Mouse (Mus musculus): Measurements from ENCODE around the gene Zfp382. TPM values are rescaled to one million over a fixed set of nuclear protein-coding genes. Genes with fewer than 3 reads are reported as not detected.
A peak's percentile ranks its signal among the peaks of the same experiment; 100 is the strongest.
"Not testable (repeated sequence)": the region's sequence is repeated elsewhere in the genome, so short reads cannot be mapped to it uniquely, and the experiment has no call there.

Gene Zfp382
- polyA plus RNA-seq, 1 experiment: 7.1 TPM

DNA sequence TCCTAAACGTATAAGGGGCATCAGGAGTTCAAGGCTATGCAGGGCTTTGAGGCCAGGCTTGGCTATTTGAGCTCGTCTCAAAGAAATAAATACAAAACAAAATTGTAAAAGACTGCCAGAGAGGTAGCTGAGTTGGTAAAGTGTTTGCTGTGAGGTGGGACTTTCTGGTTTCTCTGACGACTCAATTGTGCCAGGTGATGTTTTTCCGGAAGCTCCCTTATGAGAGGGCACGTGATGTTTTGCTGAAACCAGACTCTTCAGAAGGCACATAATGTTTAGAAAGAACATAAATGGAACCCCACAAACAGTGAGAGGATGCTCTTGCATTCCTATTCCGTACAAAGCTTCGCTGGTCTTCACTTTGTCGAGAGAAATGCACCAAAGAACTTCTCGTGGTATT lies 29.1 kb upstream of the Zfp382 start:
- no peak overlapping the region for H3K4me3 ChIP-seq (replicated peaks; ENCODE audit: insufficient read depth, low read depth, low read length)
- H3K27me3 ChIP-seq (ENCODE audit: control insufficient read depth, insufficient read depth, low read length): no peaks in the 10 kb centered on the region
- WGBS: 80% methylated on average over 9 of the region's 9 CpGs
- no peak overlapping the region for H3K27ac ChIP-seq (ENCODE audit: insufficient read depth, low read length)
- H3K4me1 ChIP-seq (ENCODE audit: control insufficient read depth, insufficient read depth, low read length): peaks cover 9% of the 10 kb centered on the region
- TF ChIP-seq POLR2A (IDR thresholded peaks at IDR 0.05; ENCODE audit: borderline replicate concordance, insufficient read depth, low read length) (no peak), CTCF (IDR thresholded peaks at IDR 0.05; ENCODE audit: borderline replicate concordance, insufficient read depth, low read depth, low read length) (no peak)
- no peak for DNase-seq

DNA sequence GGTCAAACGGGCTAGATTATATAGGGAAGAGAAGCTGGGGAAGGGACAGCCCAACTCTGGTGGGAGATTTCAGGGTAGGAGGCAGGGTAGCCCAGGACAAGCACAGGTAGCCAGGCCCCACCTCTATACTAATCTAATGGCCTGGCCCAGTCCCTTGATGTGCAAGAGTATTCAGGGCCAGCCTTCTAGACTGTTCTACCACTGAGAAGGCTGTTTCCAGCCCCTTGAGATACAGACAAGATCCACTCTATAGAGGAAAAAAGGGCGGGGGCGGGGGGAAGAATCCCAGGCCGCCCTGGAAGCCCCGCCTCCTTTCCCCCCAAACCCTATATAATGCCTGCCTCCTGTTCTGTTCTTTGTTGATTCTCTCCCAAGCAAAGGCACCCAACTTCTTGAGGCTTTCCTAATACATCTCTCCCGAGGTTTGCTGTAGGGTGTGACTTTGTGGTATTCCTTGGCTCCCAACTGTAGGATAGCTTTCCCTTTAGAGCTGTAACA lies 27.8 kb upstream of the Zfp382 start:
- Histone ChIP-seq H3K4me3 (replicated peaks; ENCODE audit: insufficient read depth, low read depth, low read length) (no peak overlapping the region), H3K4me1 (ENCODE audit: control insufficient read depth, insufficient read depth, low read length) (peaks cover 16% of the 10 kb centered on the region), H3K27ac (ENCODE audit: insufficient read depth, low read length) (no peak overlapping the region), H3K27me3 (ENCODE audit: control insufficient read depth, insufficient read depth, low read length) (no peaks in the 10 kb centered on the region)
- 68% methylated on average over 6 of the region's 6 CpGs for WGBS
- no peak for TF ChIP-seq CTCF (IDR thresholded peaks at IDR 0.05; ENCODE audit: borderline replicate concordance, insufficient read depth, low read depth, low read length)
- no peak for TF ChIP-seq POLR2A (IDR thresholded peaks at IDR 0.05; ENCODE audit: borderline replicate concordance, insufficient read depth, low read length)
- no peak for DNase-seq

DNA sequence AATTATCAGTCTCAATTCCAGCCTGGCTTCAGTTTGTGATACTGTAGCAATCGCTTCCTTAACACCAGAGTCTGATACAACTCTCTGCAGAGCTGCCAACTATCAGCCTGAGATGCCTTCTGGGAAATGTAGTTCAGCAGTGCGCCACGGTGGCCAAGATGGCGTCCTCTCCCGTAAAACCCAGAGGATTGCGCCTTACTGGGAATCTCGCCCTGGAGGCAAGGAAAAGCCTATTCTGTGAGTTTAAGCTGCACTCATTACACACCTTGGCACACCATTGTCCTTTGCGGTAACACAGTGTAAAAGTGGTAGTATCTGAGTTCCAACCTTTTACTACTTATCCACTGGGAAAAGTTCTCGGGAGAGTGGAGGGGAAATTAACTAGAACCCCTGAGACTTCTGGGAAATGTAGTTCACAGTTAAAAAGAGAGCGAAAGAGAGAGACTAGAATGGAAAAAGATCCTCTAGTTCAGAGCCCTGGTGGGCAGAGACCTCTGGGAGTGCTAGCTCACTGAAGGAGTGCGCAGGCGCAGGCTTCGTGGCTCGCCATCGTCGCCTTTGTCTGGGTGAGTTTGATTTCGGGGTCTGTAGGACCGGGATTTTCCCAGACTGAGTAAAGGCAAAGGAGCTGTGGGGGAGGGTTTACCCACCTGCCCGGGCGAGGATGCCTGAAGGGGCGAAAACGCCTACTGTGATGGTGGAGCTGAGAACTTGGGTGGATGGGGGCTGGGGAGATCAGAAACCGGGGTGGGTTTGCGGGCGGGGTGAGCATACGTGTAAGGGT lies 26.9 kb upstream of the Zfp382 start, which contains the start of gene Zfp260:
TSS of gene Zfp260 (plus strand) at position 132 of the 784 bp plus-strand sequence.
- peak within 1 kb of the TSS; percentile 37 for H3K27ac ChIP-seq (ENCODE audit: insufficient read depth, low read length)
- H3K27me3 ChIP-seq (ENCODE audit: control insufficient read depth, insufficient read depth, low read length): no peaks in the 10 kb centered on the region
- H3K4me3 ChIP-seq (replicated peaks; ENCODE audit: insufficient read depth, low read depth, low read length): peak within 1 kb of the TSS; percentile 100
- no peak for TF ChIP-seq CTCF (IDR thresholded peaks at IDR 0.05; ENCODE audit: borderline replicate concordance, insufficient read depth, low read depth, low read length)
- TF ChIP-seq POLR2A (IDR thresholded peaks at IDR 0.05; ENCODE audit: borderline replicate concordance, insufficient read depth, low read length): peak; percentile 66; the same call in 1 of the 2 replicates
- peak; percentile 92 to 93 for DNase-seq
- under 1% methylated on average over 26 of the region's 26 CpGs for WGBS
- peaks cover 13% of the 10 kb centered on the region for H3K4me1 ChIP-seq (ENCODE audit: control insufficient read depth, insufficient read depth, low read length)

DNA sequence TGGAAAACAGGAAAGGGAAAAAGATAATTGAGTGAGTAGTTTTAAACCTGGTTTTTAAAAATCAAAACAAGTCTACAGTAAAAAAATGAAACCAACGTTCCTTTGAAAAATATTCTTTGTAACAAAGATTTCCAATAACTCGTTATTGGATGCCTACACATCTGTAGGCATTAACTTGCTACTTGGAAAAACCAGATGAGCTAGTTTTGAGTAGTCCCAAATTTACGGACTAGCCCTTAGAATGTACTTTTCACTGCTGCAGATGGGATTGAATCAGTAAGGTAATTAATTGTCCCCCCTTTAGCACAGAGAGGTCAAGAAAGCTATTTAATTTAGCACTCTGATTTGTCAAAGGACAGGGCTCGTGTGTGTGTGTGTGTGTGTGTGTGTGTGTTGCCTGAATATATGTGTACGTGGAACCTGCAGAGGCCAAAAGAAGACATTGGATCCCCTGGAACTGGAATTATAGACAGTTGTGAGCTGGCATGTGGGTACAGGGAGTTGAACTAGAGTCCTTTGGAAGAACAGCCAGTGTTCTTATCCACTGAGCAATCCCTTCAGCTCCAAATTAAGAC lies 26.1 kb upstream of the Zfp382 start:
- no peak overlapping the region for H3K27ac ChIP-seq (ENCODE audit: insufficient read depth, low read length)
- H3K4me3 ChIP-seq (replicated peaks; ENCODE audit: insufficient read depth, low read depth, low read length): peak overlapping the region; percentile 100
- peaks cover 13% of the 10 kb centered on the region for H3K4me1 ChIP-seq (ENCODE audit: control insufficient read depth, insufficient read depth, low read length)
- DNase-seq: no peak
- 1% methylated on average over 5 of the region's 5 CpGs for WGBS
- TF ChIP-seq CTCF (IDR thresholded peaks at IDR 0.05; ENCODE audit: borderline replicate concordance, insufficient read depth, low read depth, low read length): no peak
- TF ChIP-seq POLR2A (IDR thresholded peaks at IDR 0.05; ENCODE audit: borderline replicate concordance, insufficient read depth, low read length): no peak
- H3K27me3 ChIP-seq (ENCODE audit: control insufficient read depth, insufficient read depth, low read length): no peaks in the 10 kb centered on the region

DNA sequence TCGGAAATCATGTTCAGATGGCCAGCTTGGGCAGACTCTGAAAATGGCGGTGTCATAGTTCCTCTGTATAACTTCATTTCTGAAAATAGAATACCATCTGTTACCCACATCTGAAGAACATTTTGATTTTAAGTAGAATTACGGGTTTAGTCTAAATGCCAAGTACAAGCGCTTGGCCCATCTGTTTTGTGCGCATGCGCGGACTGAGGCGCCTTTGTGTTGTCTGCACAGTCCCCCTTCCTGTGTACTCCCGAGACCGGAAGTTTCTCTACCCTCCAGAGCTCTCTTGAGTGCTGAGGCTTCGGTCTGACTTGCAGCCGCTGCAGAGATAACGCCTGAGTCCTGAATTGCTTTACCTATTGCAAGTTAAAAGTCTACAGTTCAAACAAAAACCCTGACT lies 22.4 kb upstream of the Zfp382 start:
- DNase-seq: peak; percentile 75 to 79
- TF ChIP-seq POLR2A (IDR thresholded peaks at IDR 0.05; ENCODE audit: borderline replicate concordance, insufficient read depth, low read length): no peak
- Histone ChIP-seq H3K4me1 (ENCODE audit: control insufficient read depth, insufficient read depth, low read length) (peaks cover 13% of the 10 kb centered on the region), H3K27ac (ENCODE audit: insufficient read depth, low read length) (peak overlapping the region; percentile 50; the same call in 1 of the 2 replicates), H3K27me3 (ENCODE audit: control insufficient read depth, insufficient read depth, low read length) (no peaks in the 10 kb centered on the region), H3K4me3 (replicated peaks; ENCODE audit: insufficient read depth, low read depth, low read length) (peak overlapping the region; percentile 28)
- 24% methylated on average over 13 of the region's 13 CpGs for WGBS

DNA sequence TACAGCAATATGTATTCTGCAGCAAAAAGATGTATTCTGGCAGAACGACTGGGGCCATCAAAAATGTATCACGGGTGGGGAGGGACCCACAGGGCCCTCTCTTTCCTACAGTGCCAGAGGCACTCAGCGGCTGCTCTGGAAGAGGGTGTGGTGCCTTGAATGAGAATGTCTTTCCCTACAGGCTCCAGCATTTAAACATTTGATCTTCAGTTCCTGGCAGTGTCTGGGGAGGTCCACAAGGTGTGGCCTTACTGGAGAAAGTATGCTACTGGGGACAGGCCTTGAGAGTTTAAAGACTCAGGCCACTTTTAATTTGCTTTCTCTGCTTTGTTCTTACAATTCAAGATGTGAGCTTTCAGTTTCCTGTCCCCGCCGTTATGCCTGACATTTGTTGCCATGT lies 5.7 kb upstream of the Zfp382 start:
- H3K27ac ChIP-seq (ENCODE audit: insufficient read depth, low read length): no peak overlapping the region
- H3K27me3 ChIP-seq (ENCODE audit: control insufficient read depth, insufficient read depth, low read length): no peaks in the 10 kb centered on the region
- 94% methylated on average over 5 of the region's 5 CpGs for WGBS
- no peak overlapping the region for H3K4me3 ChIP-seq (replicated peaks; ENCODE audit: insufficient read depth, low read depth, low read length)
- TF ChIP-seq POLR2A (IDR thresholded peaks at IDR 0.05; ENCODE audit: borderline replicate concordance, insufficient read depth, low read length): no peak
- TF ChIP-seq CTCF (IDR thresholded peaks at IDR 0.05; ENCODE audit: borderline replicate concordance, insufficient read depth, low read depth, low read length): no peak
- no peaks in the 10 kb centered on the region for H3K4me1 ChIP-seq (ENCODE audit: control insufficient read depth, insufficient read depth, low read length)
- DNase-seq: no peak

DNA sequence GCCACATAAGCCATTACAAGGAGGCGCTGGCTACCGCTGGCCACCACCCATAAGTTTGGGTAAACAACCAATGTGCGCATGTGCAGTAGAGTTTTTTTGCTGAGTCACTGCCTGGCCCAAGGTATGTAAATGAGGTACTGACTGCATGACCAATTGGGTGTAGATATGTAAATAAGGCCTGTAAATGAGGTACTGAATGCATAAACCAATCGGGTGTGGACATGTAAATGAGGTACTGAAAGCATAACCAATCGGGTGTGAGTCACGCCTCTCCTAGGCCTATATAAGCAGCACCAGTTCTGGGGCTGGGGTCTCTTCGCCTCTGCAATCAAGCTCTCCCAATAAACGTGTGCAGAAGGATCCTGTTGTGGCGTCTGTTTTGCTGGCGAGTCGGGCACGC lies 3.8 kb upstream of the Zfp382 start:
- not testable (repeated sequence) for H3K27me3 ChIP-seq (ENCODE audit: control insufficient read depth, insufficient read depth, low read length); DNase-seq; H3K27ac ChIP-seq (ENCODE audit: insufficient read depth, low read length); H3K4me1 ChIP-seq (ENCODE audit: control insufficient read depth, insufficient read depth, low read length); H3K4me3 ChIP-seq (replicated peaks; ENCODE audit: insufficient read depth, low read depth, low read length)
- whole genome bisulfite sequencing: 92% methylated on average over 12 of the region's 12 CpGs

DNA sequence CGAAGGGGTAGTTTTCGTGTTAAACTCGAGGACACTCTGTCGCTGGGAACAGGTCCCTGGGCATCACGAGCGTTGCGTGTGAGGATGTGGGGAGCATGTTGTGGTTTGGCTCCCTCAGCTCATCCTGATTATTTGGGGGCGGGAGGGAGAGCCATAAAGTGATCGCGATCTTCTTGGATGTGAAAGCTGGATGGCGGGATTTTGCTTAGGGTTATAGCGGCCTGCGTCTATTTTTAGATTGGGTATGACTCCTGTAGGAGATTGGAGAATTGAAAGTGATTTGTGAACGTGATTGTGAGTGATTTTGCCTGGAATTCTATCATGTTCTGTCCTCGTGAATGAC lies 417 bp downstream of the Zfp382 start:
- peak overlapping the region; percentile 24; the same call in 1 of the 2 replicates for H3K27ac ChIP-seq (ENCODE audit: insufficient read depth, low read length)
- H3K4me1 ChIP-seq (ENCODE audit: control insufficient read depth, insufficient read depth, low read length): no peaks in the 10 kb centered on the region
- TF ChIP-seq CTCF (IDR thresholded peaks at IDR 0.05; ENCODE audit: borderline replicate concordance, insufficient read depth, low read depth, low read length) (no peak), POLR2A (IDR thresholded peaks at IDR 0.05; ENCODE audit: borderline replicate concordance, insufficient read depth, low read length) (no peak)
- H3K27me3 ChIP-seq (ENCODE audit: control insufficient read depth, insufficient read depth, low read length): no peaks in the 10 kb centered on the region
- no peak for DNase-seq
- H3K4me3 ChIP-seq (replicated peaks; ENCODE audit: insufficient read depth, low read depth, low read length): peak overlapping the region; percentile 87
- WGBS: under 1% methylated on average over 15 of the region's 15 CpGs

Data from cerebellum, adult 2 months (tissue).